Mouse (Mus musculus) gonadal fat pad, adult 2 months (tissue): ENCODE data around the gene Gm11172. TPM values are rescaled to one million over a fixed set of nuclear protein-coding genes. Genes with fewer than 3 reads are reported as not detected.
A peak's percentile ranks its signal among the peaks of the same experiment; 100 is the strongest.
"Not testable (repeated sequence)": the region's sequence is repeated elsewhere in the genome, so short reads cannot be mapped to it uniquely, and the experiment has no call there.

Experiments used
- DNase-seq: peaks from one replicate; pipeline ENCODE4 v3.0.0-alpha.2; 2012; ENCODE audit warnings: low read depth
- polyA plus RNA-seq: library from polyadenylated mRNA; depleted of rRNA; stranded (reverse); fragments of >200 nt; gene quantifications from 2 replicates; pipeline ENCODE4 v1.2.3, GENCODE M21; 2012

Gm11172 gene
- polyA plus RNA-seq, 1 experiment, result not detected

- DNase-seq, result peak; percentile 57
These were observed 27.1 kb upstream of the Gm11172 start, which contains the start of gene Socs1 for GRCm38 (mm10) chr16:10785371-10786231. Gene Socs1 (minus strand): TSS chr16:10785536.

- DNase-seq, result peak; percentile 60
These were observed 26.4 kb upstream of the Gm11172 start for GRCm38 (mm10) chr16:10786288-10786687.

- DNase-seq, result no peak
These were observed 25.8 kb upstream of the Gm11172 start for GRCm38 (mm10) chr16:10786782-10787547.

GRCm38 (mm10) chr16:10787548-10788058 is 25.1 kb upstream of the Gm11172 start:
- no peak for DNase-seq

- no peak for DNase-seq
These were observed 24.4 kb upstream of the Gm11172 start, which contains the start of gene Tnp2 for GRCm38 (mm10) chr16:10788271-10788670. Gene Tnp2 (minus strand): TSS chr16:10788660.

- DNase-seq, result no peak
These were observed 23.8 kb upstream of the Gm11172 start for GRCm38 (mm10) chr16:10788866-10789265.

- no peak for DNase-seq
These were observed 22.0 kb upstream of the Gm11172 start, which contains the start of gene Prm3 for GRCm38 (mm10) chr16:10790702-10791101. Gene Prm3 (minus strand): TSS chr16:10790914.

GRCm38 (mm10) chr16:10796034-10796433 is 16.7 kb upstream of the Gm11172 start, which contains the start of gene Prm2:
Gene Prm2 (minus strand): TSS chr16:10796134.
- DNase-seq, result no peak

GRCm38 (mm10) chr16:10802420-10802819 is 10.3 kb upstream of the Gm11172 start:
- DNase-seq, result not testable (repeated sequence)

GRCm38 (mm10) chr16:10805789-10806527 is 6.8 kb upstream of the Gm11172 start, which contains the start of gene Prm1:
Gene Prm1 (minus strand): TSS chr16:10805839.
- no peak for DNase-seq

GRCm38 (mm10) chr16:10810376-10810775 is 2.3 kb upstream of the Gm11172 start:
- peak; percentile 17 for DNase-seq

- no peak for DNase-seq
These were observed 1.0 kb downstream of the Gm11172 start for GRCm38 (mm10) chr16:10813726-10814125.

GRCm38 (mm10) chr16:10814864-10815263 is 2.1 kb downstream of the Gm11172 start:
- no peak for DNase-seq

- DNase-seq, result no peak
These were observed 5.9 kb downstream of the Gm11172 start for GRCm38 (mm10) chr16:10818579-10819135.

- DNase-seq, result no peak
These were observed 7.3 kb downstream of the Gm11172 start for GRCm38 (mm10) chr16:10819966-10820365.

GRCm38 (mm10) chr16:10821387-10821786 is 8.7 kb downstream of the Gm11172 start:
- no peak for DNase-seq

- DNase-seq, result no peak
These were observed 11.8 kb downstream of the Gm11172 start for GRCm38 (mm10) chr16:10824536-10824935.

- no peak for DNase-seq
These were observed 13.1 kb downstream of the Gm11172 start for GRCm38 (mm10) chr16:10825840-10826239.

GRCm38 (mm10) chr16:10827269-10827668 is 14.6 kb downstream of the Gm11172 start:
- DNase-seq, result no peak

GRCm38 (mm10) chr16:10827766-10828460 is 15.2 kb downstream of the Gm11172 start:
- no peak for DNase-seq

- DNase-seq, result no peak
These were observed 15.7 kb downstream of the Gm11172 start for GRCm38 (mm10) chr16:10828461-10828805.
